Mouse (Mus musculus): ENCODE measurements around the gene Rora.

Gene Rora

GRCm38 (mm10) chr9:69110301-69110674 lies 456.7 kb downstream of the Rora start:
- Histone ChIP-seq H3K27me3 (ENCODE audit: control insufficient read depth, insufficient read depth, low read length, poor library complexity, severe bottlenecking) (no peaks in the 10 kb centered on the region), H3K36me3 (ENCODE audit: control insufficient read depth, insufficient read depth, low read length, poor library complexity, severe bottlenecking) (no peaks in the 10 kb centered on the region)
- no peak for DNase-seq (ENCODE audit: low read depth, low spot score)

DNA sequence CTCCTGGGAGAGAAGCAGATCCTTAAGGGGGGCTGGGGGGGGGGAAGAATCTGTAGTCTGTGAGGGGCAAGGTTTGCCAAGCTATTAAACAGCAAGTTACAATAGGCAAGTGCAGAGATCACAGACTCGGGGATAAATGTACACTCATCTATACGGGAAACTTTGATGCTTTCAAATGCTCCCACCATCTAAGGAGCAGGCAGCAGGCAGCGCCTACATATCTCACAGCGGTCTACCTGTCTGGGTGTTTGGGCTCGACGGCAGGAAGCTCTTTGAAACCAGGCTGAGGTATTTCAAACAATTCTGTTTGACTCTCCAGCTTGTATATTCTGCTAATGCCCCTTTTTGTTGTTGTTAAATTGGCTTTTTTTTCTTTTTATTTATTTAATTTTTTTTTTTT lies 457.1 kb downstream of the Rora start:
- no peak for DNase-seq (ENCODE audit: low read depth, low spot score)
- no peaks in the 10 kb centered on the region for H3K27me3 ChIP-seq (ENCODE audit: control insufficient read depth, insufficient read depth, low read length, poor library complexity, severe bottlenecking)
- H3K36me3 ChIP-seq (ENCODE audit: control insufficient read depth, insufficient read depth, low read length, poor library complexity, severe bottlenecking), result no peaks in the 10 kb centered on the region

DNA sequence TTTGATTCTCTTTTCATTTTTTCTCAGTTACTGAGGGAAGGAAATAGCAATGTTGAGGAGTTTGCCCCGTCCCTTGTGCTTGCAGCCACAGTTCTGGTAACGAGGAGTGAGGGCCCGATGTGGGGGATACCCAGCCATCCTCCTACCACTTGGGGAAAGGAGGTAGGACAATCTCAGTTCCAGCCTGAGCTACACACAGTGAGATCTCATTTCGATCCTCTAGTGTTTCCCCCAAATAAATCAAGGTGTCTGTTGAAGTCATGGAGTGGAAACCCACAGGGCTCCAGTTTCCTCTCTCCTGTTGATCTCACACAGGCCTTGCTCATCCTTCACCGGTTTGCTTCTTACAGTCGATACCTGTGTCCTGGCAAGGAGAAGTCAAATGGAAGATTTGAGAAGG lies 458.0 kb downstream of the Rora start:
- no peaks in the 10 kb centered on the region for H3K27me3 ChIP-seq (ENCODE audit: control insufficient read depth, insufficient read depth, low read length, poor library complexity, severe bottlenecking)
- no peak for DNase-seq (ENCODE audit: low read depth, low spot score)
- H3K36me3 ChIP-seq (ENCODE audit: control insufficient read depth, insufficient read depth, low read length, poor library complexity, severe bottlenecking), result no peaks in the 10 kb centered on the region

- Histone ChIP-seq H3K36me3 (ENCODE audit: control insufficient read depth, insufficient read depth, low read length, poor library complexity, severe bottlenecking) (no peaks in the 10 kb centered on the region), H3K27me3 (ENCODE audit: control insufficient read depth, insufficient read depth, low read length, poor library complexity, severe bottlenecking) (no peaks in the 10 kb centered on the region)
- DNase-seq (ENCODE audit: low read depth, low spot score), result no peak
Observed at GRCm38 (mm10) chr9:69114429-69114984, 460.9 kb downstream of the Rora start.

DNA sequence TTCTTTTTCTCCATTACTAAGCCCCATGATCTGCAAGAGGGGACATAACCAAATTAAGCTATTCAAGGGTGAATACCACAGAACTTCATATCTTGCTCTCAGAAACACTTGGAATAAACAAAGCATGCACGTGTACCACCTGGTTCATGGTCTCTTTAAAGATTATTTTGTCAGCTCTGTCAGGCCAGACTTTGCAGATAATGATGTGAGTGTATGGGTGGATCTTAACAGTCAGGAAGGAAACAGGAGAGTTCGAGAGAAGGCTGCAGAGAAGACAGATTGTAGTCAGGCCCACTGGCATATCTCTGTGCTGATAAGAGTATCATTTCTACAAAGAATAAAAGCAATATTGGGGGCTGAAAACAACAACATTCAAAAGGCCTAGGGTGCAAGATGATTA lies 463.2 kb downstream of the Rora start:
- DNase-seq (ENCODE audit: low read depth, low spot score), result no peak
- Histone ChIP-seq H3K27me3 (ENCODE audit: control insufficient read depth, insufficient read depth, low read length, poor library complexity, severe bottlenecking) (no peaks in the 10 kb centered on the region), H3K36me3 (ENCODE audit: control insufficient read depth, insufficient read depth, low read length, poor library complexity, severe bottlenecking) (no peaks in the 10 kb centered on the region)

DNA sequence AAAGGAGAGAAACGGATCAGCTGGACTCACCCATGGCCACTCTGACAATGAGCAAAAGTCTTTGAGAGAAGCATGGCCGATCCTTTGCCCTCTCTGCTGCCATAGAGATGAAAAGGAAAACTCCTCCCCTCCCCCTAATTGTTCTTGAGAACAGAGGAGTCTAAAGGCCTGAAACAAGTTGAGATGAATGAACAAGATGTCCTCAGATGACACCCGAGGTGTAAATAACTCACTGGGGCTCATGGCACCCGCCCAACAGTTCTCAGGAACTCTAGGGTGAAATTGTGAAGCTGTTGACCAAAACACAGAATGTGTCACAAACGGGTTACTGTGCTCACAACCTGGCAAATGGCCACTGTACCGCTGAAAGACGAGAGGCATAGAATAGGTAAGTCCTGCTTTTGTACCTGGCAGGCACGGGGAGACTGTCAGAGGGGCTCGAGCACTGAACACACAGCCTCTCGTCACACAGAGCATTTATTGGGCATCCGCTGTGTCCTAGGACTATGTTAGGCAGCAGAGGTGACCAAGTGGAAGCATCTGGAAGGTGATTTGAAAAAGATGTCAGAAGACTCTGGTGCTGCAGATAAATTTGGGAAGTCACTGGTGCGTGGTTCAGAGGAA lies 467.6 kb downstream of the Rora start:
- no peak for DNase-seq (ENCODE audit: low read depth, low spot score)
- H3K27me3 ChIP-seq (ENCODE audit: control insufficient read depth, insufficient read depth, low read length, poor library complexity, severe bottlenecking), result no peaks in the 10 kb centered on the region
- H3K36me3 ChIP-seq (ENCODE audit: control insufficient read depth, insufficient read depth, low read length, poor library complexity, severe bottlenecking), result no peaks in the 10 kb centered on the region

DNA sequence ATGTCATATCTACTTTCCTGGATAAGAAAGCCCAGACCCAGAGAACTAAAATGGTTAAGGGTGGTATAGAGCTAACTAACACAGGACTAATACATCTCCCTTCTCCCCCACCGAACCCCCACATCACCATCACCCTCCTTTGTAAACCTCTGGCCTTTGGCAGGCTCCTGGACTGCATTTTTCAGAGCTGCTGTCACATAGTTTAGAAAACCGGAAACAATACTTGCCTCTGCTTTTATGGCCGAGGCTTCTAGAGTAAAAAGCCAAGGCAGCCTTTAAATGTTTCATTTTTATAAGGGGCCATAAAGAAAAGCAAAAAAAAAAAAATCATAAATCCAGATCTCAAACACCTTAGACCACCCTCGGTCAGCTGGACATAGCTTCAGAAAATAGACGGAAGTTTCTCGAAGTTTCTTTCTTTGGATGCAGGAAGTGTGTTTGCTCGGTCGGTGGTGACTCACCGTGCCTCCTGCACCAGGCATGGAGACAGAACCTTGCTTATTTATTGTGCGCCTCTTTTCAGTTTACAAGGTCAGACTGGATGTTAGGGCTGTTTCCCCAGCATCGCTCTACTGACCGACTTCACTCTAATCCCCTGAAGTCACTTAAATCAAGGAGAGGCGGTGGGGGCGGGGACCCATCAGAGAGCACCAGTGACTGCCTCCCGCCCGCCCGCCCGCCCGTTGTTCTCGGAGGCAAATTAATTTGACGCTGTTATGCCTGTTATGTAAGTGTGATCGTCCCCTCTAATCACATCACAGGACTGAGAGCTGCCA lies 471.6 kb downstream of the Rora start:
- Histone ChIP-seq H3K27me3 (ENCODE audit: control insufficient read depth, insufficient read depth, low read length, poor library complexity, severe bottlenecking) (no peaks in the 10 kb centered on the region), H3K36me3 (ENCODE audit: control insufficient read depth, insufficient read depth, low read length, poor library complexity, severe bottlenecking) (no peaks in the 10 kb centered on the region)
- DNase-seq (ENCODE audit: low read depth, low spot score), result peak; percentile 4

- H3K27me3 ChIP-seq (ENCODE audit: control insufficient read depth, insufficient read depth, low read length, poor library complexity, severe bottlenecking), result no peaks in the 10 kb centered on the region
- DNase-seq (ENCODE audit: low read depth, low spot score), result no peak
- H3K36me3 ChIP-seq (ENCODE audit: control insufficient read depth, insufficient read depth, low read length, poor library complexity, severe bottlenecking), result no peaks in the 10 kb centered on the region
Observed at GRCm38 (mm10) chr9:69125787-69126161, 472.2 kb downstream of the Rora start.

- no peak for DNase-seq (ENCODE audit: low read depth, low spot score)
- Histone ChIP-seq H3K27me3 (ENCODE audit: control insufficient read depth, insufficient read depth, low read length, poor library complexity, severe bottlenecking) (no peaks in the 10 kb centered on the region), H3K36me3 (ENCODE audit: control insufficient read depth, insufficient read depth, low read length, poor library complexity, severe bottlenecking) (no peaks in the 10 kb centered on the region)
Observed at GRCm38 (mm10) chr9:69126595-69126994, 473.0 kb downstream of the Rora start.

GRCm38 (mm10) chr9:69128335-69128734 lies 474.7 kb downstream of the Rora start:
- Histone ChIP-seq H3K27me3 (ENCODE audit: control insufficient read depth, insufficient read depth, low read length, poor library complexity, severe bottlenecking) (no peaks in the 10 kb centered on the region), H3K36me3 (ENCODE audit: control insufficient read depth, insufficient read depth, low read length, poor library complexity, severe bottlenecking) (no peaks in the 10 kb centered on the region)
- no peak for DNase-seq (ENCODE audit: low read depth, low spot score)

DNA sequence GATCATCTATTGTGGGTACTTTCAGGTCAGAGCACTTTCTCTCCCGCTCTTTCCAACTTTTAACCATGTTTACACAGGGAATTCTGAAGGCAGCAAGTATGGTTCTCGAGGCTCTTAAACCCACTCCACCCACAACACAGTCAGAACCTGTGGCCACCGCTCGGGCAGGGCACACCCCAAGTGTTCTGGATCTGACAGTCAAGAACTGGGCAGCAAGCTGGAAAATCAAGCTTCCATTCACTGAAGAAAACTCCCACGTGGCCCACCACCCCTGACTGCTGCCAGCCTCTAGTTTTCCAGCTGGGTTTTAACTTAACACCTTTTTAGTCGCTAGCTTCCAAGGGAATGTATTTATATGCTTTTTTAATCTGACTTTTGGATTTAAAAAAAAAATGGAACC lies 479.4 kb downstream of the Rora start:
- no peaks in the 10 kb centered on the region for H3K27me3 ChIP-seq (ENCODE audit: control insufficient read depth, insufficient read depth, low read length, poor library complexity, severe bottlenecking)
- no peaks in the 10 kb centered on the region for H3K36me3 ChIP-seq (ENCODE audit: control insufficient read depth, insufficient read depth, low read length, poor library complexity, severe bottlenecking)
- DNase-seq (ENCODE audit: low read depth, low spot score), result no peak

- H3K27me3 ChIP-seq (ENCODE audit: control insufficient read depth, insufficient read depth, low read length, poor library complexity, severe bottlenecking), result no peaks in the 10 kb centered on the region
- DNase-seq (ENCODE audit: low read depth, low spot score), result no peak
- no peaks in the 10 kb centered on the region for H3K36me3 ChIP-seq (ENCODE audit: control insufficient read depth, insufficient read depth, low read length, poor library complexity, severe bottlenecking)
Observed at GRCm38 (mm10) chr9:69133696-69134095, 480.1 kb downstream of the Rora start.

- DNase-seq (ENCODE audit: low read depth, low spot score), result no peak
- Histone ChIP-seq H3K27me3 (ENCODE audit: control insufficient read depth, insufficient read depth, low read length, poor library complexity, severe bottlenecking) (no peaks in the 10 kb centered on the region), H3K36me3 (ENCODE audit: control insufficient read depth, insufficient read depth, low read length, poor library complexity, severe bottlenecking) (no peaks in the 10 kb centered on the region)
Observed at GRCm38 (mm10) chr9:69134604-69135003, 481.0 kb downstream of the Rora start.

DNA sequence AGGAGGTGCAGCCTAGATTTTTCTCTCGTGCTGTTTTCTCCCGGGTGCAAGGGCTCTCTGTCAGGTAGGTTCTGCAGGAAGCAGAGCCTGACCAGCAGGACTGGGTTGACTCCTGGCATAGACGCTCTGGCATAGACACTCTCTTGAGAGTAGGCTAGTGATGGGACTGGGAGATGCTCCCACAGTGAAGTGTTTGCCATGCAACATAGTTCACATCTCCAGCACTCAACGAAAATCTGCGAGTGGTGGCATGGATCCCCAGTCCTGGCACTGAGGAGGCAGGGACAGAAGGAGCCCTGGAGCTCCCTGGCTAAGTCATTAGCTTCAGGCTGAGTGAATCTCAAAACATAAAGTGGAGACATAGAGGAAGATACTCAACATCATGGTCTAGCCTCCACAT lies 483.2 kb downstream of the Rora start:
- H3K36me3 ChIP-seq (ENCODE audit: control insufficient read depth, insufficient read depth, low read length, poor library complexity, severe bottlenecking), result no peaks in the 10 kb centered on the region
- no peak for DNase-seq (ENCODE audit: low read depth, low spot score)
- no peaks in the 10 kb centered on the region for H3K27me3 ChIP-seq (ENCODE audit: control insufficient read depth, insufficient read depth, low read length, poor library complexity, severe bottlenecking)

DNA sequence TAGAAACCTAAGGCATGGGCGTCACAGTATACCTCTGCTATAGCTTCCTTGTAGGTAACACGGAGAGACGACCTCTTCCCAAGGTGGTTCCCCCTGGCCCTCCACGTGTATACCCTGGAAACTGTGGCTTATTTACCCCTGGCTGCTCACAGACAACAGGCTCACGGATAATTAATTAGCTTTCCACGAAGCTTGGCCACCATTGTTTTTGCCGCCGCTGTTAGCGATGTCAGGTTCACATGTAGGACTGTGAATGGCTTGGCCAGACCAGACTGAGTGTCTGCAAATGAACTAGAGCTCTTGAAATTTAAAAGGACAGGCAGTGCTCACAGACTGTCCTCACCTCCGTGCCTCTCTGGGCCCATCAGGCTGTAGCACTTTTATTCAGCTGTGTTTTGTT lies 483.8 kb downstream of the Rora start:
- no peaks in the 10 kb centered on the region for H3K36me3 ChIP-seq (ENCODE audit: control insufficient read depth, insufficient read depth, low read length, poor library complexity, severe bottlenecking)
- no peaks in the 10 kb centered on the region for H3K27me3 ChIP-seq (ENCODE audit: control insufficient read depth, insufficient read depth, low read length, poor library complexity, severe bottlenecking)
- no peak for DNase-seq (ENCODE audit: low read depth, low spot score)

Data from splenic B cell, adult 2 months (primary cell).